Mouse (Mus musculus) cerebellum, adult 9-11 months (tissue): ENCODE data around the gene Stoml1.

Experiments
- DNase-seq: peaks from one replicate; pipeline ENCODE4 v3.0.0; 2022

Stoml1 gene

GRCm38 (mm10) chr9:58253033-58253804 lies at the start of gene Stoml1:
TSS of gene Stoml1 (plus strand) at chr9:58253164.
- peak; percentile 93 for DNase-seq

GRCm38 (mm10) chr9:58203516-58204447 lies 49.2 kb upstream of the Stoml1 start, which contains the start of the genes Islr and Islr2:
TSS of gene Islr (minus strand) at chr9:58204306.
TSS of gene Islr2 (minus strand) at chr9:58204319.
- DNase-seq, result peak; percentile 25

- peak; percentile 83 for DNase-seq
Observed at GRCm38 (mm10) chr9:58204448-58205000, 48.4 kb upstream of the Stoml1 start.

GRCm38 (mm10) chr9:58206013-58206412 lies 47.0 kb upstream of the Stoml1 start:
- DNase-seq, result no peak

GRCm38 (mm10) chr9:58209462-58210303 lies 43.3 kb upstream of the Stoml1 start:
- no peak for DNase-seq

GRCm38 (mm10) chr9:58210304-58210627 lies 42.7 kb upstream of the Stoml1 start:
- no peak for DNase-seq

- DNase-seq, result no peak
Observed at GRCm38 (mm10) chr9:58213377-58213776, 39.6 kb upstream of the Stoml1 start.

- DNase-seq, result no peak
Observed at GRCm38 (mm10) chr9:58213865-58214264, 39.1 kb upstream of the Stoml1 start.

GRCm38 (mm10) chr9:58214519-58215180 lies 38.3 kb upstream of the Stoml1 start:
- DNase-seq, result no peak

GRCm38 (mm10) chr9:58216402-58216801 lies 36.6 kb upstream of the Stoml1 start:
- no peak for DNase-seq

GRCm38 (mm10) chr9:58218539-58218938 lies 34.4 kb upstream of the Stoml1 start:
- no peak for DNase-seq

- DNase-seq, result peak; percentile 33
Observed at GRCm38 (mm10) chr9:58220218-58220903, 32.6 kb upstream of the Stoml1 start.

GRCm38 (mm10) chr9:58224356-58224755 lies 28.6 kb upstream of the Stoml1 start:
- DNase-seq, result no peak

GRCm38 (mm10) chr9:58225915-58226913 lies 26.8 kb upstream of the Stoml1 start:
- peak; percentile 25 for DNase-seq

GRCm38 (mm10) chr9:58228777-58229466 lies 24.0 kb upstream of the Stoml1 start:
- no peak for DNase-seq

- no peak for DNase-seq
Observed at GRCm38 (mm10) chr9:58231746-58232145, 21.2 kb upstream of the Stoml1 start.

GRCm38 (mm10) chr9:58232374-58232773 lies 20.6 kb upstream of the Stoml1 start:
- DNase-seq, result no peak

- DNase-seq, result no peak
Observed at GRCm38 (mm10) chr9:58234502-58235015, 18.4 kb upstream of the Stoml1 start.
